Mouse (Mus musculus): ENCODE data around the gene Pkig. TPM values are rescaled to one million over a fixed set of nuclear protein-coding genes. Genes with fewer than 3 reads are reported as not detected.

Pkig gene
- total RNA-seq, 4 experiments from 2014 or later, result 67.0 to 98.4 (median 83.6) TPM

GRCm38 (mm10) chr2:163744801-163745570 is 86.8 kb downstream of the Pkig start:
- DNase-seq (ENCODE audit: low spot score in 2 of 2), result no peak

DNA sequence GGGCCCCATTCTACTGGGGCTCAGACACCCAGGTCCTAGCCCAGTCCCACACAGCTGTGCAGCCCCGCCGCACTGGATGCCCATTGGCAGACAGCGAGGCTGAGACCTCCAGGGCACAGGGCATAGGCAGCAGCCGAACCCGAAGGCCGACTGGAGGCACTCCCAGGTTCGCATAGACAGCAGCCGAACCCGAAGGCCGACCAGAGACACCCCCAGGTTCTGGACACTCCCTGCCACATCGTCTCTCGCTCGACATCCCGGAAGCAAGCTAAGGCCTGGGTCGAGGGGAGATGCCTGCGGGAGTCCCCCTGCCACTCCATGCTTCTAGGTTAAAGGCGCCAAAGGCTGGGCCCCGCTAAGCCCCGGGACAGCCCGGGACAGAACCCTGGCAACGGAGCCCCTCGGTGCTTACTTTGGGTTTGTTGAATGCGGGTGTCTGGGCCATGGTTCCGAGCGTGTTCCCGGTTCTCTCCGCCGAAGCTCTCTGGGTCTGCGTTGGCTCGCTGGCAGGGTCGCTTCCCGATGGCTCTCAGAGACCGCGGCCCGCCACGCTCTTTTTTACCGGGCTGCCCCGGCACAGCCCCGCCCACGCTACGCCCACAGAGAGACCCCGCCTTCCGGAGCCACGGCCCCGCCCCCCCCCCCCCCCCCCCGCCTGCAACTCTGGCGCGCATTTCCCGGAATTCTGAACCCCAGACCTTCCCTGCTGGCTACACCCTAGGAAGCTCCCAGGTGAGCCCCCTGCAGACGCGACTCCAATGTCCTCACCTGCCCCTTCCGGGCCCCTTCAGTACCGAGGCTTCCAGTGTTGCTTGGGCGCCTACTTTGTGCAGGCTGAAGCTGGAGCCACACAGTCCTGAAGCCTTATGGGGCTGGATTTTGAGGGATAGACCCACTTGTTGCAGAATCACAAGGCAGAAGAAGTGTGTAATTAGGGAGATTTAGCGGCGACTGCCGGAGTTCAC is 91.7 kb downstream of the Pkig start, which contains the start of gene Ada:
Ada (minus strand) TSS at position 593 of the 965 bp plus-strand sequence.
- DNase-seq (ENCODE audit: low spot score in 2 of 2), result no peak

- DNase-seq (ENCODE audit: low spot score in 2 of 2), result no peak
These were observed 96.0 kb downstream of the Pkig start for GRCm38 (mm10) chr2:163754228-163754627.

GRCm38 (mm10) chr2:163756723-163757122 is 98.5 kb downstream of the Pkig start:
- DNase-seq (ENCODE audit: low spot score in 2 of 2), result no peak

DNA sequence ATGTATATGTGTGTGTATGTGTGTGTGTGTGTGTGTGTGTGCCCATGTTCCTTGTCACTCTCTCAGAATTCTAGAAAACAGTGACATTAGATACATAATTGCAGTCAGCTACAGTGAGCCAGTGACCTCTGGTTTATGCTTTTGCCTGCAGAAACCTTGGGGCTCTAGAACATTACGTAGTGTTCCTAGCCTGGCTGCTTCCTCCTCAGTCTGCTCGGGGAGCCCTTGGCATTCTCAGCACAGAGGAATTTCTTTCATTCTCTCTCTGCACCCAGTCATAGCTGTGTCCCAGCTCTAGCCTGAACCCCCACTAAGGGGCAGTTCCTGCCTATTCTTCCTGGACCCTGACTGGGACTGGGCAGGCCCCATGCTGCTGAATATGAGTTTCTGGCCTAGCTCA is 100.0 kb downstream of the Pkig start:
- DNase-seq (ENCODE audit: low spot score in 2 of 2), result no peak

- DNase-seq (ENCODE audit: low spot score in 2 of 2), result no peak
These were observed 102.4 kb downstream of the Pkig start for GRCm38 (mm10) chr2:163760589-163760988.

GRCm38 (mm10) chr2:163761402-163761801 is 103.2 kb downstream of the Pkig start:
- no peak for DNase-seq (ENCODE audit: low spot score in 2 of 2)

- no peak for DNase-seq (ENCODE audit: low spot score in 2 of 2)
These were observed 108.1 kb downstream of the Pkig start for GRCm38 (mm10) chr2:163766261-163766660.

GRCm38 (mm10) chr2:163766890-163767289 is 108.7 kb downstream of the Pkig start:
- DNase-seq (ENCODE audit: low spot score in 2 of 2), result no peak

DNA sequence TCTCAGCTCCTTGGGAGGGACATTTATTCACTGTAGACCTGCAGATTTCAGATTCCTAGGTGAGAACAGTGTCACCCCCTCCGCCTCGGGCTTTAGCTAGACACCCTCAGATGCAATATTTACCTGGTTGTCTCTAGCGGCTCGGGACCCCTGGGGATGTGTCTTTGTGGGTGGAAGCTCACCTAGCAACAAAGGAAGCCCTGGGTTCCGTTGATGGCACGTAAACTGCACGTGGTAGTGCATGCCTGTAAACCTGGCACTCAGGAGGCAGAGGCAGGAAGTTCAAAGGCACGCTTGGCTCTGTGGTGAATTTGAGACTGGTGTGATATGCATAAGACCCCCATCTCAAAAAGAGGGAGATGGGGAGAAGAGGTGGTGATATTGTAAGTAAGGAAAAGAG is 112.5 kb downstream of the Pkig start:
- no peak for DNase-seq (ENCODE audit: low spot score in 2 of 2)

Other genes starting within 250 kb of the Pkig start
- gene Oser1, start 233.7 kb upstream of the Pkig start, total RNA-seq (2022), result 10 to 100 TPM; 20.1 to 22.9 (median 22.6) TPM
- gene Gdap1l1, start 219.9 kb upstream of the Pkig start, total RNA-seq (2022), result 10 to 100 TPM; 65.7 to 69.2 (median 68.0) TPM
- 10 to 100 TPM; 17.0 to 23.5 (median 20.7) TPM for gene Fitm2, start 185.8 kb upstream of the Pkig start, total RNA-seq (2022)
- gene R3hdml, start 166.1 kb upstream of the Pkig start, total RNA-seq (2022), result not detected
- gene Hnf4a, start 151.6 kb upstream of the Pkig start, total RNA-seq (2022), result not detected
- gene Ttpal, start 56.1 kb upstream of the Pkig start, total RNA-seq (2022), result 10 to 100 TPM; 48.2 to 50.3 (median 49.2) TPM
- gene Serinc3, start 13.3 kb upstream of the Pkig start, total RNA-seq (2022), result 100 to 1,000 TPM; 201 to 242 (median 213) TPM
- gene Ada, start 91.9 kb downstream of the Pkig start, total RNA-seq (2022), result 1 to 10 TPM in 3 of 4 experiments, under 1 TPM in 1; 0.73 to 1.6 (median 1.5) TPM
- under 1 TPM in 2 of 4 experiments, not detected in 2; 0.29 to 0.61 TPM for gene Ccn5, start 162.5 kb downstream of the Pkig start, total RNA-seq (2022)
- gene Kcnk15, start 195.3 kb downstream of the Pkig start, total RNA-seq (2022), result not detected

Data from layer of hippocampus, adult 8-10 months (tissue).